Mouse (Mus musculus): Measurements from ENCODE around the gene Sycp2. TPM values are rescaled to one million over a fixed set of nuclear protein-coding genes. Genes with fewer than 3 reads are reported as not detected.
A peak's percentile ranks its signal among the peaks of the same experiment; 100 is the strongest.
"Not testable (repeated sequence)": the region's sequence is repeated elsewhere in the genome, so short reads cannot be mapped to it uniquely, and the experiment has no call there.

Gene Sycp2
- polyA plus RNA-seq, 1 experiment from 2014 or later, result not detected

DNA sequence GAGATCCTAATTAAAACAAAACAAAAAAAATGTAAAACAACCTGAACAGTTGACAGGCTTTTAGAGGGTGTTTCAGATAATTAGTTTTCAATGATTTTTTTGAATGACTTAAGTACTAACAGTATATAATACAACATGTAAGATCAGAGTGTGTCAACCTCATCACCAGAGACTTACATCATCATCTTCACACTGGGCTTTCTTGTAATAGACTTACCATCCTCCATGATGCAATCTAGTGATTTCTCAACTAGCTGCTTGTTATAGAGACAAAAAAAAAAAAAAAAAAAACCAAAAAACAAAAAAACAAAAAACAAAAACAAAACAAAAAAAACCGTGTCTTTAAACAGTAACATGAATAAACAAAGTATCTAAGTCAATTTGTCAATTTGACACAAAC is 1.5 kb upstream of the Sycp2 start:
- Histone ChIP-seq H3K9me3 (ENCODE audit: control insufficient read depth, low read length) (peaks cover 5% of the 10 kb centered on the region), H3K4me3 (ENCODE audit: low read length) (no peak overlapping the region), H3K4me2 (ENCODE audit: low read depth, low read length) (no peak overlapping the region), H3K27ac (ENCODE audit: low read length) (no peak overlapping the region), H3K4me1 (replicated peaks; ENCODE audit: control insufficient read depth, insufficient read depth, low read length) (peaks cover 16% of the 10 kb centered on the region), H3K9ac (ENCODE audit: low read length) (no peak overlapping the region), H3K36me3 (ENCODE audit: control insufficient read depth, insufficient read depth, low read length) (no peaks in the 10 kb centered on the region), H3K27me3 (ENCODE audit: control insufficient read depth, insufficient read depth, low read depth, low read length) (peaks cover 9% of the 10 kb centered on the region)
- WGBS, result 26% methylated on average over 1 of the region's 1 CpGs
- ATAC-seq (ENCODE audit: low read depth), result no peak

DNA sequence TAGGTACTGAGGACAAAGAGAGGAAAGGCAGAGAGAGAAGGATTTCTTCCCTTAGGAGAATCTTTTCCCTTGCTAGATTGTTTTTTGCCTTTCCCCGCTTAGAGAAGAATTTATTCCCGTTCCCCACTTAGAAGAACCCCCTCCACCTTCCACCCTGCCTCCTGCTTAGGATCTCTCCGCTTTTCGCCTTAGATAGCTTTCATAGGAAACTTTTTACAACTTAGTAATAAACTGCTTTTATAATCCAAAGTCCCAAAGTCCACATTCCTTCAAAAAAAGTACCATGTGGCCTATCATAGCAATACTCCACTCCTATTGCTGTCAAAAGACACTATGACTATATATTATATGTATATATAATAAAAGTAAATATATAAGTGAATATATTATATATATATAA is 64.9 kb downstream of the Sycp2 start:
- H3K27me3 ChIP-seq (ENCODE audit: control insufficient read depth, insufficient read depth, low read depth, low read length), result no peaks in the 10 kb centered on the region
- 69% methylated on average over 4 of the region's 4 CpGs for WGBS

DNA sequence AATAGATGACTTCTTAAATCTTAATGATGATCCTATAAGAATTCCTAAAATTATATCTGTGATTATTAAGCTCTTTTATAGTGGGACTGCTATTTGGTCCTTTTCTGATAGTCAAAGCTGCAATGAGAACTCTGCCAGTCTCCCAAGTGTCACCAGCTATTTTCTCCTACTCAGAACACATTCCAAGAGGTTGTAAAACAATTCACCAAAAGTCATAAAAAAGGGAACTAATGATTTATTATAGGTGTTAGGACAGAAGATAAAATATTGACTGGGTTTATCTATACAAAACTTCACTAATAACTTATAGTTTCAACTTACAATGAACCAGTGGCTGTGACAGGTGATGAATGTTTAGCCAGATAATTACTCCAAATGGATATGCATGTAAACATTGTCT is 65.4 kb downstream of the Sycp2 start:
- not testable (repeated sequence) for H3K4me2 ChIP-seq (ENCODE audit: low read depth, low read length); H3K36me3 ChIP-seq (ENCODE audit: control insufficient read depth, insufficient read depth, low read length); H3K27ac ChIP-seq (ENCODE audit: low read length); H3K9ac ChIP-seq (ENCODE audit: low read length); ATAC-seq (ENCODE audit: low read depth); H3K4me1 ChIP-seq (replicated peaks; ENCODE audit: control insufficient read depth, insufficient read depth, low read length); H3K9me3 ChIP-seq (ENCODE audit: control insufficient read depth, low read length); H3K27me3 ChIP-seq (ENCODE audit: control insufficient read depth, insufficient read depth, low read depth, low read length); H3K4me3 ChIP-seq (ENCODE audit: low read length)

More for the DNA sequence above, 64.9 kb downstream of the Sycp2 start:
- Histone ChIP-seq H3K36me3 (ENCODE audit: control insufficient read depth, insufficient read depth, low read length) (no peaks in the 10 kb centered on the region), H3K4me2 (ENCODE audit: low read depth, low read length) (no peak overlapping the region), H3K9ac (ENCODE audit: low read length) (no peak overlapping the region), H3K9me3 (ENCODE audit: control insufficient read depth, low read length) (no peaks in the 10 kb centered on the region), H3K4me1 (replicated peaks; ENCODE audit: control insufficient read depth, insufficient read depth, low read length) (no peaks in the 10 kb centered on the region), H3K4me3 (ENCODE audit: low read length) (no peak overlapping the region), H3K27ac (ENCODE audit: low read length) (no peak overlapping the region)
- ATAC-seq (ENCODE audit: low read depth), result no peak

- Histone ChIP-seq H3K9ac (ENCODE audit: low read length) (no peak overlapping the region), H3K4me1 (replicated peaks; ENCODE audit: control insufficient read depth, insufficient read depth, low read length) (no peaks in the 10 kb centered on the region), H3K27ac (ENCODE audit: low read length) (no peak overlapping the region), H3K9me3 (ENCODE audit: control insufficient read depth, low read length) (no peaks in the 10 kb centered on the region), H3K4me2 (ENCODE audit: low read depth, low read length) (no peak overlapping the region), H3K27me3 (ENCODE audit: control insufficient read depth, insufficient read depth, low read depth, low read length) (no peaks in the 10 kb centered on the region), H3K36me3 (ENCODE audit: control insufficient read depth, insufficient read depth, low read length) (no peaks in the 10 kb centered on the region), H3K4me3 (ENCODE audit: low read length) (no peak overlapping the region)
- no peak for ATAC-seq (ENCODE audit: low read depth)
- 2% methylated on average over 2 of the region's 2 CpGs for whole genome bisulfite sequencing
Observed at GRCm38 (mm10) chr2:178339044-178339443, 68.4 kb downstream of the Sycp2 start.

GRCm38 (mm10) chr2:178337878-178338277 is 69.6 kb downstream of the Sycp2 start:
- no peak for ATAC-seq (ENCODE audit: low read depth)
- H3K27ac ChIP-seq (ENCODE audit: low read length), result no peak overlapping the region
- H3K36me3 ChIP-seq (ENCODE audit: control insufficient read depth, insufficient read depth, low read length), result no peaks in the 10 kb centered on the region
- H3K4me2 ChIP-seq (ENCODE audit: low read depth, low read length), result no peak overlapping the region
- no peaks in the 10 kb centered on the region for H3K27me3 ChIP-seq (ENCODE audit: control insufficient read depth, insufficient read depth, low read depth, low read length)
- H3K4me1 ChIP-seq (replicated peaks; ENCODE audit: control insufficient read depth, insufficient read depth, low read length), result no peaks in the 10 kb centered on the region
- no peak overlapping the region for H3K4me3 ChIP-seq (ENCODE audit: low read length)
- WGBS, result 30% methylated on average over 1 of the region's 1 CpGs
- H3K9me3 ChIP-seq (ENCODE audit: control insufficient read depth, low read length), result no peaks in the 10 kb centered on the region
- no peak overlapping the region for H3K9ac ChIP-seq (ENCODE audit: low read length)

- no peak overlapping the region for H3K4me3 ChIP-seq (ENCODE audit: low read length)
- no peaks in the 10 kb centered on the region for H3K9me3 ChIP-seq (ENCODE audit: control insufficient read depth, low read length)
- H3K9ac ChIP-seq (ENCODE audit: low read length), result no peak overlapping the region
- H3K4me1 ChIP-seq (replicated peaks; ENCODE audit: control insufficient read depth, insufficient read depth, low read length), result peaks cover 4% of the 10 kb centered on the region; the same call in 1 of the 2 replicates
- WGBS, result 54% methylated on average over 1 of the region's 1 CpGs
- H3K4me2 ChIP-seq (ENCODE audit: low read depth, low read length), result no peak overlapping the region
- no peak overlapping the region for H3K27ac ChIP-seq (ENCODE audit: low read length)
- H3K36me3 ChIP-seq (ENCODE audit: control insufficient read depth, insufficient read depth, low read length), result no peaks in the 10 kb centered on the region
- ATAC-seq (ENCODE audit: low read depth), result no peak
- H3K27me3 ChIP-seq (ENCODE audit: control insufficient read depth, insufficient read depth, low read depth, low read length), result no peaks in the 10 kb centered on the region
Observed at GRCm38 (mm10) chr2:178329986-178330385, 77.5 kb downstream of the Sycp2 start.

GRCm38 (mm10) chr2:178329551-178329950 is 77.9 kb downstream of the Sycp2 start:
- Histone ChIP-seq H3K4me3 (ENCODE audit: low read length) (no peak overlapping the region), H3K27me3 (ENCODE audit: control insufficient read depth, insufficient read depth, low read depth, low read length) (no peaks in the 10 kb centered on the region), H3K4me1 (replicated peaks; ENCODE audit: control insufficient read depth, insufficient read depth, low read length) (peaks cover 4% of the 10 kb centered on the region; the same call in 1 of the 2 replicates), H3K4me2 (ENCODE audit: low read depth, low read length) (no peak overlapping the region), H3K9me3 (ENCODE audit: control insufficient read depth, low read length) (no peaks in the 10 kb centered on the region), H3K27ac (ENCODE audit: low read length) (no peak overlapping the region), H3K9ac (ENCODE audit: low read length) (no peak overlapping the region), H3K36me3 (ENCODE audit: control insufficient read depth, insufficient read depth, low read length) (no peaks in the 10 kb centered on the region)
- WGBS, result 72% methylated on average over 5 of the region's 5 CpGs
- no peak for ATAC-seq (ENCODE audit: low read depth)

- Histone ChIP-seq H3K27ac (ENCODE audit: low read length) (no peak overlapping the region), H3K4me1 (replicated peaks; ENCODE audit: control insufficient read depth, insufficient read depth, low read length) (peaks cover 4% of the 10 kb centered on the region; the same call in 1 of the 2 replicates), H3K4me2 (ENCODE audit: low read depth, low read length) (no peak overlapping the region), H3K4me3 (ENCODE audit: low read length) (no peak overlapping the region), H3K27me3 (ENCODE audit: control insufficient read depth, insufficient read depth, low read depth, low read length) (no peaks in the 10 kb centered on the region), H3K9ac (ENCODE audit: low read length) (no peak overlapping the region), H3K36me3 (ENCODE audit: control insufficient read depth, insufficient read depth, low read length) (no peaks in the 10 kb centered on the region), H3K9me3 (ENCODE audit: control insufficient read depth, low read length) (no peaks in the 10 kb centered on the region)
- ATAC-seq (ENCODE audit: low read depth), result peak; percentile 90
- WGBS, result 9% methylated on average over 12 of the region's 12 CpGs
Observed at GRCm38 (mm10) chr2:178327466-178328040, 79.9 kb downstream of the Sycp2 start.

- peaks cover 4% of the 10 kb centered on the region; the same call in 1 of the 2 replicates for H3K4me1 ChIP-seq (replicated peaks; ENCODE audit: control insufficient read depth, insufficient read depth, low read length)
- H3K4me3 ChIP-seq (ENCODE audit: low read length), result no peak overlapping the region
- ATAC-seq (ENCODE audit: low read depth), result peak; percentile 49
- 13% methylated on average over 5 of the region's 5 CpGs for WGBS
- no peaks in the 10 kb centered on the region for H3K36me3 ChIP-seq (ENCODE audit: control insufficient read depth, insufficient read depth, low read length)
- no peak overlapping the region for H3K9ac ChIP-seq (ENCODE audit: low read length)
- no peaks in the 10 kb centered on the region for H3K27me3 ChIP-seq (ENCODE audit: control insufficient read depth, insufficient read depth, low read depth, low read length)
- no peak overlapping the region for H3K27ac ChIP-seq (ENCODE audit: low read length)
- H3K4me2 ChIP-seq (ENCODE audit: low read depth, low read length), result no peak overlapping the region
- no peaks in the 10 kb centered on the region for H3K9me3 ChIP-seq (ENCODE audit: control insufficient read depth, low read length)
Observed at GRCm38 (mm10) chr2:178326750-178327465, 80.6 kb downstream of the Sycp2 start.

Data from lung, embryonic 16.5 days (tissue).